Mouse (Mus musculus): ENCODE measurements at regions not wholly inside any gene's neighbourhood (a gene's known extent, or its start where the extent isn't known, plus 50 kb on each side); places are given as distances from the start of the nearest gene placed in this dataset.

GRCm38 (mm10) chr2:128420406-128420805 lies 170.6 kb upstream of the Spdye4c start:
- no peak for TF ChIP-seq CTCF (IDR thresholded peaks at IDR 0.05; ENCODE audit: borderline replicate concordance, insufficient read depth, low read depth, low read length)
- TF ChIP-seq POLR2A (IDR thresholded peaks at IDR 0.05; ENCODE audit: borderline replicate concordance, insufficient read depth, low read length): no peak

Measured in cerebellum, adult 2 months (tissue).